Mouse (Mus musculus) urinary bladder, adult 18-20 months (tissue): ENCODE results near the gene Ppp2r5e.

Experiments
- DNase-seq, 2 experiments: peaks; one replicate each; pipeline ENCODE4 v3.0.0; 2022; ENCODE audit warnings: low spot score in 2 of 2, mixed read lengths in 2 of 2

Ppp2r5e gene

GRCm38 (mm10) chr12:75577255-75577654 lies 18.8 kb downstream of the Ppp2r5e start:
- DNase-seq, result no peak

GRCm38 (mm10) chr12:75572271-75572670 lies 23.8 kb downstream of the Ppp2r5e start:
- DNase-seq, result no peak

GRCm38 (mm10) chr12:75570138-75570537 lies 25.9 kb downstream of the Ppp2r5e start:
- no peak for DNase-seq

GRCm38 (mm10) chr12:75567745-75568144 lies 28.3 kb downstream of the Ppp2r5e start:
- no peak for DNase-seq

- no peak for DNase-seq
These were observed 30.3 kb downstream of the Ppp2r5e start for GRCm38 (mm10) chr12:75565756-75566155.

- DNase-seq, result no peak
These were observed 31.5 kb downstream of the Ppp2r5e start for GRCm38 (mm10) chr12:75564498-75564897.

- DNase-seq, result no peak
These were observed 32.9 kb downstream of the Ppp2r5e start for GRCm38 (mm10) chr12:75562996-75563618.

- DNase-seq, result no peak
These were observed 35.2 kb downstream of the Ppp2r5e start for GRCm38 (mm10) chr12:75560681-75561387.

- no peak for DNase-seq
These were observed 36.8 kb downstream of the Ppp2r5e start for GRCm38 (mm10) chr12:75559196-75559595.

GRCm38 (mm10) chr12:75557813-75558212 lies 38.2 kb downstream of the Ppp2r5e start:
- no peak for DNase-seq

GRCm38 (mm10) chr12:75555032-75555431 lies 41.0 kb downstream of the Ppp2r5e start:
- DNase-seq, result no peak

- no peak for DNase-seq
These were observed 43.7 kb downstream of the Ppp2r5e start for GRCm38 (mm10) chr12:75552296-75552695.

- no peak for DNase-seq
These were observed 44.4 kb downstream of the Ppp2r5e start for GRCm38 (mm10) chr12:75551671-75552070.

GRCm38 (mm10) chr12:75548999-75549398 lies 47.0 kb downstream of the Ppp2r5e start:
- no peak for DNase-seq

GRCm38 (mm10) chr12:75547174-75547573 lies 48.9 kb downstream of the Ppp2r5e start:
- DNase-seq, result no peak

- no peak for DNase-seq
These were observed 49.8 kb downstream of the Ppp2r5e start for GRCm38 (mm10) chr12:75546241-75546640.

- DNase-seq, result no peak
These were observed 50.6 kb downstream of the Ppp2r5e start for GRCm38 (mm10) chr12:75545431-75545925.

- DNase-seq, result no peak
These were observed 51.4 kb downstream of the Ppp2r5e start for GRCm38 (mm10) chr12:75544666-75545065.

- DNase-seq, result no peak
These were observed 51.8 kb downstream of the Ppp2r5e start for GRCm38 (mm10) chr12:75544259-75544658.

- no peak for DNase-seq
These were observed 52.7 kb downstream of the Ppp2r5e start for GRCm38 (mm10) chr12:75543346-75543745.

- no peak for DNase-seq
These were observed 55.3 kb downstream of the Ppp2r5e start for GRCm38 (mm10) chr12:75540621-75541171.

- no peak for DNase-seq
These were observed 56.8 kb downstream of the Ppp2r5e start for GRCm38 (mm10) chr12:75539228-75539627.
